Mouse (Mus musculus) cerebellum, adult 18-20 months (tissue): ENCODE measurements around the gene Cfap157.

Experiments
- DNase-seq, 2 experiments: peaks; one replicate each; pipeline ENCODE4 v3.0.0; 2021

Cfap157 gene

GRCm38 (mm10) chr2:32744272-32744982 is 39.8 kb downstream of the Cfap157 start:
- DNase-seq = no peak

DNA sequence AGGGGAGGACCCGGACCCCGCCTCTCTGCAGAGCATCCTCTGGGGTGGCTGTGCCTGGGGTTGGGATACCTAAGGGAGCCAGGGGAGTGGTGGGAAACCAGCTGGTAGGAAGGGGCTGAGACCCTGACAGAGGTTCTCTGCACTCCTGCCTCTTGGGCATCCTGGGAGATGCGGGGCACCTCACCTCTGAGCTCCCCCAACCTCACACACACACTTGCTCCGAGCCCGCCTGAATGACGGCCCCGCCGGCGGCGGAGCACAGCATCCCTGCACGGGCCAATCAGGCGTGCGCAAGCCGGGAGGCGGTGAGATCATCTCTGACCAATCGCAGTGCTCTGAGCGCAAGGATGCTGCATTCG is 42.1 kb downstream of the Cfap157 start:
- peak; percentile 92 to 97 for DNase-seq

- DNase-seq = peak; percentile 80 to 82
Observed at GRCm38 (mm10) chr2:32741273-32742172, 42.7 kb downstream of the Cfap157 start.

GRCm38 (mm10) chr2:32740916-32741272 is 43.3 kb downstream of the Cfap157 start, which contains the start of gene 6330409D20Rik:
TSS of gene 6330409D20Rik (minus strand) at chr2:32741016.
- DNase-seq = no peak

- DNase-seq = no peak
Observed at GRCm38 (mm10) chr2:32739311-32739710, 44.9 kb downstream of the Cfap157 start.

- DNase-seq = no peak
Observed at GRCm38 (mm10) chr2:32737008-32737407, 47.2 kb downstream of the Cfap157 start.

- no peak for DNase-seq
Observed at GRCm38 (mm10) chr2:32736306-32736829, 47.9 kb downstream of the Cfap157 start.

- no peak for DNase-seq
Observed at GRCm38 (mm10) chr2:32734933-32735332, 49.3 kb downstream of the Cfap157 start.

DNA sequence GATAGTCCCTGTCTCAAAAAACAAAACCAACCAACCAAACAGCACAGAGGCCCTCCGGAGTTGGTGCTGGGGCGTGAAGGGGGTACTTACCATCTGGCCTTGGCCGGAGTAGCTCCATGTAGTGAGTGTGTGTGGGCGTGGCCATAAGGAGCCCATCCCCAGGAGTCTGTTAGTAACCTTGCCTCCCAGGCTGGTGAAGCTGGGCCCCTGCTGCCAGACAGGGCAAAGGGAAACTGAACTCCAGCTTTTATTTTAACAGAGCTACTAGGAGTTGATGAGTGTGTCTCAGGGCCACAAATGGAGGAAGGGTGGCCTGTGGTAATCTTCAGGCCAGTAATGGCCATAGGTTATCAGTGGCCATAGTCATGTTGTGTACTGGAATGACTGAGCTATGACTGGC is 49.7 kb downstream of the Cfap157 start:
- DNase-seq = no peak

- DNase-seq = no peak
Observed at GRCm38 (mm10) chr2:32732695-32733094, 51.5 kb downstream of the Cfap157 start.

DNA sequence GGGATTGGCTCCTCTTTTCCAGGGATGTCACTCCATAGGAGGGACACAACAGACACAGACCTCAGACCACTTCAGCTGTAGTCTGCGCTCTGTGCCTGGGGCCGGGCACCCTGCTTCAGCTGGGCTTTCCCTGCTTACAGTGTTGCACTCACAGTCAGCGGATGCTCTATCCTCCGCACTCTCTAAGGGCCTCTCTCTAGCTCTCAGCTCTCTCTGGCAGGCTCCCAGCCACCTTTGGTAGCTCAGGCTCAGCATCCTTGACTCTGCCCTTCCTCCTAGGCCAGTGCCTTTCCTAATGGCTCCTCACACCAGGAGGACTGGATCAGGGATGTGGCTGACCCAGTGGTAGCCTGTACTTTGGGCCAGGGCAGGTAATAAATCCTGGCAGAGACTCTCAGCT is 52.3 kb downstream of the Cfap157 start:
- DNase-seq = no peak

GRCm38 (mm10) chr2:32730854-32731253 is 53.4 kb downstream of the Cfap157 start:
- DNase-seq = no peak

- no peak for DNase-seq
Observed at GRCm38 (mm10) chr2:32729547-32729946, 54.7 kb downstream of the Cfap157 start.

- no peak for DNase-seq
Observed at GRCm38 (mm10) chr2:32728463-32728862, 55.8 kb downstream of the Cfap157 start.

DNA sequence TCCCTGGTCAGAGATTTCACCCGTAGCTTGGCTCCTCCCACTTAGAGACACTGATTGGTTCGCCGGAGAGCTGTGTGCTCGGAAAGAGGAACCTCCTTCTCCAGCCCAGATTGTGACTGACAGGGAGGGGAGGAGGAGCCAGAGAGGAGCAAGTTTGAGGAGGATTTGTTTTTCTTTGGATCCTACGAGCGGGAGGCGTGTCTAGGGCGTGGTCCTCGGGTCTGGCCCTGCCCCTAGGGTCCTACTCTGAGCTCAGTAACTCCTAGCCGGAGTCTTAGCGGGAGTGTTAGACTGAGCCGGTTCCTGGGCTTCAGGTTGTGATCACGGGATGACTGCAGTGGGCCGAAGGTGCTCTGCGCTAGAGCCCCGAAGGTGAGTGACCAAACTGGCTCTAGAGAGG is 56.8 kb downstream of the Cfap157 start:
- DNase-seq = peak; percentile 82 to 96
